Mouse (Mus musculus): Measurements from ENCODE around the gene Stat3.
A peak's percentile ranks its signal among the peaks of the same experiment; 100 is the strongest.

Gene Stat3

GRCm38 (mm10) chr11:100927386-100927785 is 12.0 kb downstream of the Stat3 start:
- no peak for DNase-seq (ENCODE audit: low read depth, low spot score)

GRCm38 (mm10) chr11:100924386-100924919 is 14.9 kb downstream of the Stat3 start:
- DNase-seq (ENCODE audit: low read depth, low spot score) = no peak

GRCm38 (mm10) chr11:100920887-100921624 is 18.3 kb downstream of the Stat3 start:
- no peak for DNase-seq (ENCODE audit: low read depth, low spot score)

GRCm38 (mm10) chr11:100918007-100918406 is 21.3 kb downstream of the Stat3 start:
- no peak for DNase-seq (ENCODE audit: low read depth, low spot score)

GRCm38 (mm10) chr11:100916432-100916971 is 22.8 kb downstream of the Stat3 start:
- no peak for DNase-seq (ENCODE audit: low read depth, low spot score)

GRCm38 (mm10) chr11:100915063-100915462 is 24.3 kb downstream of the Stat3 start:
- no peak for DNase-seq (ENCODE audit: low read depth, low spot score)

GRCm38 (mm10) chr11:100914415-100914814 is 24.9 kb downstream of the Stat3 start:
- no peak for DNase-seq (ENCODE audit: low read depth, low spot score)

GRCm38 (mm10) chr11:100912401-100913155 is 26.8 kb downstream of the Stat3 start:
- DNase-seq (ENCODE audit: low read depth, low spot score) = no peak

- DNase-seq (ENCODE audit: low read depth, low spot score) = no peak
These were observed 30.8 kb downstream of the Stat3 start for GRCm38 (mm10) chr11:100908567-100908966.

GRCm38 (mm10) chr11:100908112-100908511 is 31.2 kb downstream of the Stat3 start:
- DNase-seq (ENCODE audit: low read depth, low spot score) = no peak

GRCm38 (mm10) chr11:100906885-100907284 is 32.5 kb downstream of the Stat3 start:
- DNase-seq (ENCODE audit: low read depth, low spot score) = no peak

GRCm38 (mm10) chr11:100905929-100906328 is 33.4 kb downstream of the Stat3 start:
- DNase-seq (ENCODE audit: low read depth, low spot score) = no peak

DNA sequence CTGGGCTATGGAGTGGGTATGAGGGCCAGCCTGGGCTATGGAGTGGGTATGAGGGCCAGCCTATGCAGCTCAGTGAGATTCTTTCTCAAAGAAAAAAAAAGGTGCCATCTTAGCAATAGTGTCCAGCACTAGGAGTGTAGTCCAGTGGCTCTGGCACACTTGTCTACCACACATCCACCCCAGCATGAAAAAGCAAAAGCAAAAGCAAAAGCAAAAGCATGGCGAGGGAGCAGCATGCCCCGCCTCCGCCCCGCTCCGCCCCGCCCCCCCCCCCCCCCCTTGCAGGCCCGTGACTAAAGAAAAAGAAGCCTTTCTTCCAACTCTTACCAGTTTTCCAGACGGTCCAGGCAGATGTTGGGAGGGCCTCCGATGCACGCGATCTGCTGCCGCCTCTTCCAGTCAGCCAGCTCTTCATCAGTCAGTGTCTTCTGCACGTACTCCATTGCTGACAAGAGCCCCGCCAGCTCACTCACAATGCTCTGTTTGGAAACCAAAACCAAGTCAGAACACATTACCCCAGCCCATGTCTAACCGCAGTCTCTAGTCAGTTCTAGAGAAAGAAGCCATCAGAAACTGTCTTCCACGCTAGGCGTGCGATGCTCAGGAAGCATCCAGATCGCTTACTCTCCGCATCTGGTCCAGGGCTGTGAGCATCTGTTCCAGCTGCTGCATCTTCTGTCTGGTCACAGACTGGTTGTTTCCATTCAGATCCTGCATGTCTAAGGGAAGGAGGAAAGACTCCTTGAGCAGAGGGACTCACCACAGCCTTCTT is 34.6 kb downstream of the Stat3 start:
- peak; percentile 34 for DNase-seq (ENCODE audit: low read depth, low spot score)

GRCm38 (mm10) chr11:100898441-100899199 is 40.7 kb downstream of the Stat3 start:
- no peak for DNase-seq (ENCODE audit: low read depth, low spot score)

DNA sequence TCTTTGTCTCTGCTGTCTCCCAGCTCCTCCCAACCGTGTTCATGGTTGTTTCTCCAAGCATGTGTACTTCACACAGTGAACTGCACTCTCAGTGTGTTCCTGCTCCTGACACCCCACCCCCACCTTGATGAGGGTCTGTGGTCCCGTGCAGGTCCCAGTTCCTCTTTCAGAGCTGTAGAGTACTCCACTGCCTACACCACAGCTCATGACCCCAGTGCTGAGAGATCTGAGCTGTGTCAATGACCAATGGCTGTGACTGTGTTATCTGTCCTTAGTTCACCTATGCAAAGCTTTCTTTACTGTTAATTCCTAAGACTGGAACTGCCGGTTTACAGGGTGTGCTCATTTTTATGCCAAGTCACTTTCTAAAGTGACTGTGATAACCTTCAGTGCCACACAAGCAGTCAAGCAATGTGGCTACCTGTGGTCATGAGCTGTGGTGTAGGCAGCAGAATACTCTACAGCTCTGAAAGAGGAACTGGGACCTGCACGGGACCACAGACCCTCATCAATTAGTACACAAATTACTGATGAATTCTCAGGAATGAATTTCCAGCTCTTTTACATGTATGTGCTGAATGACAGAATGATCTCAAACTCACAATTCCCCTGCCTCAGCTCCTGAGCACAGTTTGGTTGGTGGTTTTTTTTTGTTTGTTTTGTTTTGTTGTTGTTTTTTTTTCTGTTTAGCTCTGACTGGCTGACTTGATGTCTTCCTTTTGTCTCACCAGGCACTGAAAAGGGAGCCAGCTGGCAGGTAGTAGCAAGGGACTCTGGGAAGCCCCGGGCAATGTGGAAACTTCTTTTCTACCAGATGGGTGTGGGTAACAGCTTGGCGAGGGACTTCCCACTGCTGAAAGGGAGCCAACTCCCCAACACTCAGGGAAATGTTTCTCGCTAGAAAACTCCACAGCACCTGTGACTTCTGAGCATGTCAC is 41.8 kb downstream of the Stat3 start:
- no peak for DNase-seq (ENCODE audit: low read depth, low spot score)

GRCm38 (mm10) chr11:100896078-100896477 is 43.3 kb downstream of the Stat3 start:
- DNase-seq (ENCODE audit: low read depth, low spot score) = no peak

DNA sequence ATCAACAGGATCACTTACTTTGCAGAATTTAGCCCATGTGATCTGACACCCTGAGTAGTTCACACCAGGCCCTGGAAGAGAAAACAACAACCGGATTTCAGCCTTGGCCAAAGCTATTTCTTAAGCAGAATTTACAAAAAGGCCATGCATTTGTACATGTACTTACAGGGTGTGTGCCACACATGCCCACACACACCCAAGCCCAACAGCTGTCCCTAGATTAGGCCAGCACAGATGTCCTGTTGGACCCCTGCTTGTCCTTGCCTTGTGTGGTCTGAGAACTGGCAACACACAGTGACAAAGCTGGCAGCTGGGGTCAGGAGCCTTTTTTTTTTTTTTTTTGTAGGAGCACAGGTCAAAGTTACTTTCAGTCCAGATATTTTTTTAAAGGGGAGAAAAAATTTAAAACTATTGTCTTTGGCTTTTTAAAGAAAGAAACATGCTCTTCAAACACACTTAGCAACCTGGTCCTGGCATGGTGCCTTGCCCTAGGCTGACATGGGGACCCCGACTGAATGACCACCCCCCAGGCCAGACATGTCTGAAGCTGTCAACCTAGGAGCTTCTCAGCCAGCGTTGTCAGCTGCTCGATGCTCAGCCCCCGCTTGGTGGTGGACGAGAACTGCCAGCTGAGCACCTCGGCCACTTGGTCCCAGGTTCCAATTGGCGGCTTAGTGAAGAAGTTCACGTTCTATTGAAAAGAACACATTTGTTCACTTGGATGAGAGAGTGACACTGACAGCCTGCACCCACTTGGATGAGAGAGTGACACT is 45.0 kb downstream of the Stat3 start:
- no peak for DNase-seq (ENCODE audit: low read depth, low spot score)

- DNase-seq (ENCODE audit: low read depth, low spot score) = peak; percentile 91
These were observed 45.9 kb downstream of the Stat3 start for GRCm38 (mm10) chr11:100893482-100893881.

DNA sequence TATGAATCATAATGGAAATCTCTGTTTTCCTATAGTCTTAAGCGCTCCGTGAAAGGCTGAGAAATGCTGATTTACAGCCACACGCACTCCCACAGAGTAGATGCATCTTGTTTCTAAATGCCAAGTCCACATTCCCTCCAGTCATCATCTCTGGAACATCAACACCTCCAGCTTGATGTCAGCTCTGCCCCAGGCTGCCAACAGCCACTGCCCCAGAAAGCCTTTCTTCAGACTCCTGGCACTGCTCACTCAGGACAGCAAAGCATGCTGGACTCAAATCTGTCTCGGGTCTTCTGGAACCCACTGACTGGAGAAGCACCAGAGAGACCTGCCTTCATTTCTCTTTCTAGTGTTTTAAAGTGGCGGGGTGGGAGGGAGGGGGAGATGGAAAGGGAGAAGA is 46.9 kb downstream of the Stat3 start:
- DNase-seq (ENCODE audit: low read depth, low spot score) = no peak

Data from ZHBTc4 (cell line).